Comparison of ENCODE assay signal across 8 mouse cellular contexts in the genomic region with DNA sequence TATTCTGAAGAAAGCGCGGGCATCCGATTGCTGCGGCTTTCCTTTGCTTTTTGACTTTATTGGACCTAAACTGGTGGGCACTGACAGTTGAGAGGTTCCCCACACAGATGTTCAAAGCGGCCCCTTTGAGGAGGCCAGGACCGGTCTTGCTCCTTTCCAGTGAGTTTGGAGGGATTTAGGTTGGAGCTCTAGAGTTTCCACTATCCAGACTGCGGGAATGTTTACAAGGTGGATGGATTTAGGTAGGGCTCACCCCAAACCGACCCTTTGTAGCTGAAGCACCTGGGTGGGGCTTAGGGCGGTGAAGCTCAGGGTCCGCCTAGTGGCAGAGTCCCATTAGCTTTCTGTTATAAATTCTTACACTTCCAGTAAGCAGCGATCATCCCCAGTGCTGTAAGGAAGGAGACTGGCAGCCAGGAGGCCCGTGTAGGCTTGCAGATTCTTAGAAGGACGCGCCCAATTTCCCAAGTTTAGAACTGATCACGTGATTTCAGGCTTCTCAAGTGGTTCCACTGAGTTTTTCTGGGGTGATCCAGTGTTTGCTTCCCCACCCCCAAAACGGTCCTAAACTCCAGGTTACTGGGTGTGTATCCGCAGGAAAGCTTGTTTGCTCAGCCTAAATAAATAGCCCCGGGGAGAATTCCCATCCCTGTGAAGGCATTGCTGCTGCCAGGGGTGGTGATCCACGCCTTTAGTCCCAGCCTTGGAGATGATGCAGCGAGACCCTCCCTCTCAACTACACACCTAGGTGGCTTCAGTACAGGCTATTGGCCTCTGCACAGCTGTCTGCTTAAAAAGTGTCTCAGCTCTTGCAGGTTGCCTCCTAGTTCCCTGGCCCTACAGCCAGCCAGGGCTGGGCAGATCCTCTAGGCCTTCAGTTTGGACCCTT. TPM values are rescaled to one million over a fixed set of nuclear protein-coding genes. Genes with fewer than 3 reads are reported as not detected.
A peak's percentile ranks its signal among the peaks of the same experiment; 100 is the strongest.
DNase-seq lines count a peak whose midpoint lies in the region; ATAC-seq and TF ChIP-seq lines count a peak whose summit lies in the region.

No protein-coding gene starts in this region.

- peaks cover 9% of the 10 kb centered on the region for H3K79me2 ChIP-seq in heart, adult 2 months (replicated peaks; ENCODE audit: control insufficient read depth, insufficient read depth, low read length)

- peaks cover 38% of the 10 kb centered on the region for H3K4me1 ChIP-seq in G1E (ENCODE audit: insufficient read depth, low read depth, low read length)
- H3K4me1 ChIP-seq in brown adipose tissue, adult 24 weeks (ENCODE audit: control insufficient read depth, insufficient read depth, insufficient read length, low read length), result peaks cover 15% of the 10 kb centered on the region
- peaks cover 26% of the 10 kb centered on the region for H3K4me1 ChIP-seq in heart, adult 2 months (ENCODE audit: control insufficient read depth, insufficient read depth, low read length)
- peaks cover 15% of the 10 kb centered on the region for H3K4me1 ChIP-seq in lung, postnatal 0 days (ENCODE audit: insufficient read depth, low read depth, low read length)

- no peak for TF ChIP-seq CTCF in G1E (IDR thresholded peaks at IDR 0.05; ENCODE audit: low read depth, low read length)
- TF ChIP-seq CTCF in heart, adult 2 months (IDR thresholded peaks at IDR 0.05), result peak; percentile 71
- peak; percentile 67 for TF ChIP-seq CTCF in lung, postnatal 0 days (IDR thresholded peaks at IDR 0.05)

- H3K9ac ChIP-seq in heart, adult 2 months (ENCODE audit: low read depth, low read length), result peak overlapping the region; percentile 97
- peak overlapping the region; percentile 98 for H3K9ac ChIP-seq in lung, postnatal 0 days (replicated peaks; ENCODE audit: low read depth)

- intact Hi-C loops in heart, adult 2 months (cut with DNase I), result no loop called here

- DNase-seq in G1E (ENCODE audit: low spot score), result peak; percentile 80
- DNase-seq in heart, adult 2 months, result peak; percentile 54
- DNase-seq in kidney, adult 9 months, result peak; percentile 59
- peak; percentile 87 for DNase-seq in lung, postnatal 0 days (ENCODE audit: low spot score)
- DNase-seq in retina, embryonic 14.5 days (ENCODE audit: low spot score), result peak; percentile 68
- no peak for DNase-seq in frontal cortex, postnatal 36 days (ENCODE audit: low spot score in 2 of 2)
- DNase-seq in right cerebral cortex, postnatal 10 days (ENCODE audit: low spot score in 2 of 2), result no peak

- H3K36me3 ChIP-seq in G1E (replicated peaks), result peaks cover 48% of the 10 kb centered on the region
- H3K36me3 ChIP-seq in heart, adult 2 months (ENCODE audit: control insufficient read depth, insufficient read depth, low read length), result peaks cover 5% of the 10 kb centered on the region; the same call in 1 of the 2 replicates
- peaks cover 10% of the 10 kb centered on the region; the same call in 1 of the 2 replicates for H3K36me3 ChIP-seq in lung, postnatal 0 days (ENCODE audit: insufficient read depth, low read length)

- 12% methylated on average over 20 of the region's 20 CpGs for WGBS in heart, adult 2 months
- 11% methylated on average over 20 of the region's 20 CpGs for WGBS in lung, postnatal 0 days

- 0 out of 2 replicates have a peak overlapping the region, but pooled peaks have one; percentile 9 for H3K27ac ChIP-seq in brown adipose tissue, adult 24 weeks (replicated peaks; ENCODE audit: low read depth, low read length)
- peak overlapping the region; percentile 99 for H3K27ac ChIP-seq in heart, adult 2 months
- peak overlapping the region; percentile 88 for H3K27ac ChIP-seq in lung, postnatal 0 days (ENCODE audit: low read length)

- ATAC-seq in G1E (ENCODE audit: extremely low read depth, insufficient number of reproducible peaks, low FRiP score, poor library complexity, severe bottlenecking), result peak; percentile 78
- ATAC-seq in lung, postnatal 0 days, result peak; percentile 43

- TF ChIP-seq POLR2A in heart, adult 2 months (IDR thresholded peaks at IDR 0.05; ENCODE audit: insufficient read depth, low read depth, low read length), result no peak

- H3K4me2 ChIP-seq in lung, postnatal 0 days (replicated peaks; ENCODE audit: low read depth, low read length), result peak overlapping the region; percentile 89

- peak overlapping the region; percentile 96 for H3K4me3 ChIP-seq in G1E (ENCODE audit: low read depth, low read length)
- H3K4me3 ChIP-seq in brown adipose tissue, adult 24 weeks (ENCODE audit: insufficient read depth, low read depth, low read length), result peak overlapping the region; percentile 94
- peak overlapping the region; percentile 82 for H3K4me3 ChIP-seq in heart, adult 2 months
- peak overlapping the region; percentile 88 for H3K4me3 ChIP-seq in lung, postnatal 0 days (ENCODE audit: low read depth, low read length)

- no peak for TF ChIP-seq EP300 in heart, adult 2 months (IDR thresholded peaks at IDR 0.05; ENCODE audit: insufficient read depth, low read depth, low read length)
- TF ChIP-seq EP300 in lung, postnatal 0 days (IDR thresholded peaks at IDR 0.05), result no peak

- no peaks in the 10 kb centered on the region for H3K27me3 ChIP-seq in G1E (ENCODE audit: insufficient read depth, low read length)
- no peaks in the 10 kb centered on the region for H3K27me3 ChIP-seq in heart, adult 2 months (ENCODE audit: control insufficient read depth, insufficient read depth, low read length)
- no peaks in the 10 kb centered on the region for H3K27me3 ChIP-seq in lung, postnatal 0 days (replicated peaks; ENCODE audit: insufficient read depth, low read length)

- H3K9me3 ChIP-seq in G1E (replicated peaks), result no peaks in the 10 kb centered on the region
- H3K9me3 ChIP-seq in lung, postnatal 0 days (ENCODE audit: low read length), result no peaks in the 10 kb centered on the region

RNA-seq across cellular contexts. Expression of a gene that starts 1.3 kb away (rescaled TPM):
- 91.3 and 109 TPM in 2 replicates for total RNA-seq in G1E (2014; fragmentation: Nextera tagmentation)
- 158 and 159 TPM in 2 replicates for total RNA-seq in G1E (2017)
- polyA plus RNA-seq in G1E (2012), result 50.6 and 54.4 TPM in 2 replicates
- 258 and 275 TPM in 2 replicates for polyA plus RNA-seq in brown adipose tissue, adult 24 weeks (2012; ENCODE audit: insufficient read depth, insufficient read length, missing spikeins)
- total RNA-seq in heart, adult 2 months (2021), result 100 to 1,000 TPM; 235 to 277 TPM
- polyA plus RNA-seq in heart, adult 2 months (2012; rRNA removed), result 129 and 131 TPM in 2 replicates
- 411 and 449 TPM in 2 replicates for polyA plus RNA-seq in lung, postnatal 0 days (2015; fragmentation: Nextera tagmentation; extraction: Ambion mirVana)

RNA-seq across cellular contexts. Expression of a gene that starts 12.8 kb away (rescaled TPM):
- total RNA-seq in G1E (2014; fragmentation: Nextera tagmentation), result 5.9 and 9.2 TPM in 2 replicates
- 4.9 and 6.0 TPM in 2 replicates for total RNA-seq in G1E (2017)
- 25.3 and 29.4 TPM in 2 replicates for polyA plus RNA-seq in G1E (2012)
- polyA plus RNA-seq in brown adipose tissue, adult 24 weeks (2012; ENCODE audit: insufficient read depth, insufficient read length, missing spikeins), result 9.7 and 14.7 TPM in 2 replicates
- 100 to 1,000 TPM in 1 of 2 experiments, 10 to 100 TPM in 1; 96.7 to 124 TPM for total RNA-seq in heart, adult 2 months (2021)
- 74.4 and 106 TPM in 2 replicates for polyA plus RNA-seq in heart, adult 2 months (2012; rRNA removed)
- polyA plus RNA-seq in lung, postnatal 0 days (2015; fragmentation: Nextera tagmentation; extraction: Ambion mirVana), result 12.1 and 13.9 TPM in 2 replicates

RNA-seq across cellular contexts. Expression of a gene that starts 47.3 kb away (rescaled TPM):
- total RNA-seq in G1E (2014; fragmentation: Nextera tagmentation) (not detected in 2 replicates), G1E (2017) (not detected in 2 replicates)
- polyA plus RNA-seq in G1E (2012), result not detected in 2 replicates
- not detected in 2 replicates for polyA plus RNA-seq in brown adipose tissue, adult 24 weeks (2012; ENCODE audit: insufficient read depth, insufficient read length, missing spikeins)
- not detected for total RNA-seq in heart, adult 2 months (2021)
- polyA plus RNA-seq in heart, adult 2 months (2012; rRNA removed), result 0.41 TPM in 1 of 2 replicates, not detected in the other
- not detected in 2 replicates for polyA plus RNA-seq in lung, postnatal 0 days (2015; fragmentation: Nextera tagmentation; extraction: Ambion mirVana)

Comparison
In these comparisons a context has a peak if more than half of its experiments do, and no peak if none do; other contexts are left out.
1. DNase-seq: peak in G1E (single experiment), heart, adult 2 months (2 of 2), kidney, adult 9 months (single experiment), lung, postnatal 0 days (single experiment) and retina, embryonic 14.5 days (single experiment); none in frontal cortex, postnatal 36 days (0 of 2) and right cerebral cortex, postnatal 10 days (0 of 2).
2. H3K27ac ChIP-seq: peak in every context shown above with its lines; median percentile 99 in heart, adult 2 months; 88 in lung, postnatal 0 days; 9 in brown adipose tissue, adult 24 weeks.
3. Peak in every context shown above with its lines, with median percentiles within 50 percentile points of each other: H3K4me3 ChIP-seq.